Mouse (Mus musculus) cerebellum, adult 18-20 months (tissue): ENCODE results near the gene Nars2.

ENCODE experiments used
- DNase-seq, 2 experiments: peaks; one replicate each; pipeline ENCODE4 v3.0.0; 2021

The Nars2 gene

GRCm38 (mm10) chr7:97074974-97075373 lies 123.7 kb downstream of the Nars2 start:
- no peak for DNase-seq

- DNase-seq, result no peak
Observed at GRCm38 (mm10) chr7:97076977-97077376, 125.7 kb downstream of the Nars2 start.

GRCm38 (mm10) chr7:97078685-97079084 lies 127.4 kb downstream of the Nars2 start:
- DNase-seq, result no peak

- DNase-seq, result peak; percentile 24 to 42
Observed at GRCm38 (mm10) chr7:97079145-97079544, 127.8 kb downstream of the Nars2 start.

- DNase-seq, result no peak
Observed at GRCm38 (mm10) chr7:97079651-97080365, 128.5 kb downstream of the Nars2 start.

- no peak for DNase-seq
Observed at GRCm38 (mm10) chr7:97080621-97081241, 129.4 kb downstream of the Nars2 start.

GRCm38 (mm10) chr7:97081242-97081958 lies 130.1 kb downstream of the Nars2 start, which contains the start of gene Gab2:
Gene Gab2, plus strand, starts transcription at chr7:97081586.
- DNase-seq, result peak; percentile 34 to 64

- DNase-seq, result peak in 1 of 2 experiments; percentile 16
Observed at GRCm38 (mm10) chr7:97081959-97082218, 130.6 kb downstream of the Nars2 start.

GRCm38 (mm10) chr7:97082219-97083101 lies 131.2 kb downstream of the Nars2 start:
- peak; percentile 9 to 16 for DNase-seq

GRCm38 (mm10) chr7:97083579-97083978 lies 132.3 kb downstream of the Nars2 start:
- DNase-seq, result no peak

GRCm38 (mm10) chr7:97084181-97084580 lies 132.9 kb downstream of the Nars2 start:
- no peak for DNase-seq

GRCm38 (mm10) chr7:97085291-97085690 lies 134.0 kb downstream of the Nars2 start:
- peak; percentile 19 to 20 for DNase-seq

- no peak for DNase-seq
Observed at GRCm38 (mm10) chr7:97094241-97094640, 142.9 kb downstream of the Nars2 start.

- no peak for DNase-seq
Observed at GRCm38 (mm10) chr7:97108119-97108518, 156.8 kb downstream of the Nars2 start.
